Mouse (Mus musculus): ENCODE measurements around the gene Strc.

DNA sequence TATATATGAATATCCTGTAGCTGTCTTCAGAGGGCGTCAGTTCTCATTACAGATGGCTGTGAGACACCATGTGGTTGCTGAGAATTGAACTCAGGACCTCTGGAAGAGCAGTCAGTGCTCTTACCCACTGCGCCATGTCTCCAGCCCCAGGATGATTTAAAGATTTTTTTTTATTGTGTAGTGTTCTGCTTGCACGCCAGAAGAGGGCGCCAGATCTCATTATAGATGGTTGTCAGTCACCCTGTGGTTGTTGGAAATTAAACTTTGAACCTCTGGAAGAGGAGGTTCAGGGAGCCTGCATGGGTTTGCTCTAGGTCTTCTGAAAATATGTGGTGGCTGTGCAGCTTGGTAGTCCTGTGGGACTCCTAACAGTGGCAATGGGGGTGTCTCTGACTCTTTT is 21.2 kb upstream of the Strc start:
- peak; percentile 81 for TF ChIP-seq CTCF (IDR thresholded peaks at IDR 0.05; ENCODE audit: low read depth)
- no peak for TF ChIP-seq EP300 (IDR thresholded peaks at IDR 0.05; ENCODE audit: low read depth)

All from liver, embryonic 14.5 days (tissue).